Mouse (Mus musculus): ENCODE measurements around the gene Phf6. TPM values are rescaled to one million over a fixed set of nuclear protein-coding genes. Genes with fewer than 3 reads are reported as not detected.
"Not testable (repeated sequence)": the region's sequence is repeated elsewhere in the genome, so short reads cannot be mapped to it uniquely, and the experiment has no call there.

The Phf6 gene
- polyA plus RNA-seq, 1 experiment from 2014 or later: 16.3 TPM

- Histone ChIP-seq H3K36me3 (ENCODE audit: control insufficient read depth, insufficient read depth) (no peaks in the 10 kb centered on the region), H3K4me1 (ENCODE audit: control insufficient read depth, insufficient read depth, low read length) (no peaks in the 10 kb centered on the region), H3K27ac (ENCODE audit: low read length) (no peak overlapping the region), H3K4me2 (ENCODE audit: low read depth, low read length) (no peak overlapping the region), H3K9me3 (replicated peaks; ENCODE audit: control insufficient read depth, low read length) (no peaks in the 10 kb centered on the region), H3K9ac (ENCODE audit: low read length) (no peak overlapping the region), H3K27me3 (ENCODE audit: control insufficient read depth, insufficient read depth, low read length) (no peaks in the 10 kb centered on the region), H3K4me3 (ENCODE audit: low read length) (no peak overlapping the region)
- ATAC-seq (replicated peaks; ENCODE audit: extremely low read depth, insufficient read depth, low FRiP score): no peak
- 58% methylated on average over 2 of the region's 2 CpGs for WGBS
Observed at GRCm38 (mm10) chrX:52965149-52965548, 53.1 kb downstream of the Phf6 start.

DNA sequence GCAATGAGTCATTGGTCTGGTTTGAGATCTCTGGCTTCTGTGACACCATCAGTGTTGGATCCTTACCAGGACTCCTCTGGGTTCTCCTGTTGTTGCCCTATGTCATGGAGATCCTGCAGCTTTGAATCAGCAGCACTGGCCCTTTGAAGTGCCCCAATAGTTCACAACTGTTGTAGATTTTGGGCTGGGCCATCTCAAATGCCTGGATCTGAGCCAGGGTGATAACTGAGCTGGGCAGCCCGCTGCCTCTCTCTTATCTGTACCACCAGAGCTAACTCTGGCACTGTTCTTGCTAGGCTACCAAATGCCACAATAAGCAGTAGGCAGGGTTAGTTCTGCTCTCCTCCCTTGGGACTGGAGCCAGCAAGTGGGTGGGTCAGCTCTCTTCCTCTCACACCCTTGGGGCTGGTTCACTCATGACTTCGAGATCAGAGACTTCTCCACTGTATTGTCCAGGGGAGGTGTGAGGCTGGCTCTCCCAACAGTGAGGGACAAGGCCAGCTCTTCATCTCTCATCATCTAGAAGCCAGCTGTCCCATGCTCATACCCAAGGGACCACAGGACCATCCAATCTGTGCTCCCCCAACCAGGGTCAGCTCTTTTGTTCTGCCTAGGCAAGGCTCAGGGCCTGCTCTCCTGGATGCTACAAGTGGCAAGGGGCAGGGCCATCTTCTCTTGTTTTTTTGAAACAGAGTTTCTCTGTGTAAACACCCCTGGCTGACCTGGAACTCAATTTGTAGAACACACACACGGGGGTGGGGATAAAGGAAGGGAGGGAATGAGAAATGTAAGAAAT lies 59.3 kb downstream of the Phf6 start:
- Histone ChIP-seq H3K4me2 (ENCODE audit: low read depth, low read length) (no peak overlapping the region), H3K4me3 (ENCODE audit: low read length) (no peak overlapping the region), H3K9ac (ENCODE audit: low read length) (no peak overlapping the region), H3K4me1 (ENCODE audit: control insufficient read depth, insufficient read depth, low read length) (peaks cover 8% of the 10 kb centered on the region), H3K27ac (ENCODE audit: low read length) (peak overlapping the region; percentile 86), H3K9me3 (replicated peaks; ENCODE audit: control insufficient read depth, low read length) (no peaks in the 10 kb centered on the region), H3K36me3 (ENCODE audit: control insufficient read depth, insufficient read depth) (no peaks in the 10 kb centered on the region), H3K27me3 (ENCODE audit: control insufficient read depth, insufficient read depth, low read length) (no peaks in the 10 kb centered on the region)
- WGBS: 43% methylated on average over 3 of the region's 3 CpGs
- peak; percentile 92 for ATAC-seq (replicated peaks; ENCODE audit: extremely low read depth, insufficient read depth, low FRiP score)

DNA sequence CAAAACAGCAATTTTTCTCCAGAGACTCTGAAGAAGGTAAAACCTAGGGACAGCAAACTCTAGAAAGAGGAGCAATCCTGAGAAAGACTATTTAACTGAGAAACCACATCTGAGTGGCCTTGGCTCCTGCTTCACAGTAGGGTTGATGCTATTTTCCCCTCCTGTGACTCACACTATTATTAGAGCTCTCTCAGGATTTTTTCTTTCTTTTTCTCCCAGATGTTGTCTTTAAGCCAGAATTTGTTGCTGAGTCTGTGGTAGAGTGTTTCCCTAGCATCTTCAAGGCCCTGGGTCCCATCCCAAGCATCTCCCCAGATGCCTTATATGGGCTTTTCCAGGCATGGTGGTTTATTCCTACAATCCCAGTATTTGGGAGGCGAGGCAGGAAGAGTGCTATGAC lies 60.1 kb downstream of the Phf6 start:
- Histone ChIP-seq H3K27ac (ENCODE audit: low read length) (peak overlapping the region; percentile 48), H3K9me3 (replicated peaks; ENCODE audit: control insufficient read depth, low read length) (no peaks in the 10 kb centered on the region)

DNA sequence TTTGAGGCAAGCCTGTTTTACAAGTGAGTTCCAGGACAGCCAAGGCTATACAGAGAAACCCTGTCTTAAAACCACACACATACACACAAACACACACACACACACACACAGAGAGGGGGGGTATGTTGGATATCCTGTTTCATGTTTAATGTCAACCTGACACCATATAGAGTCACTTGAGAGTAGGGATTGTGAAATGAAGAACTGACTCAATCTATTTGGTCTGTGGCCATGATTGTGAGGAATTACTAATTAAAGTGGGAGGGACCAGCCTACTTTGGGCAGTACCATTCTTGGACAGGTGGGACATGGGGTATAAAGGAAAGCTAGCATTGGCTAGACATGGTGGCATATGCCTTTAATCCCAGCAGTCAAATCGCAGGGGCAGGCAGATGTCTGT lies 60.6 kb downstream of the Phf6 start:
- ATAC-seq (replicated peaks; ENCODE audit: extremely low read depth, insufficient read depth, low FRiP score): no peak
- no peak overlapping the region for H3K9ac ChIP-seq (ENCODE audit: low read length)
- 87% methylated on average over 1 of the region's 1 CpGs for WGBS

More for the DNA sequence above, 60.1 kb downstream of the Phf6 start:
- Histone ChIP-seq H3K27me3 (ENCODE audit: control insufficient read depth, insufficient read depth, low read length) (no peaks in the 10 kb centered on the region), H3K4me1 (ENCODE audit: control insufficient read depth, insufficient read depth, low read length) (peaks cover 8% of the 10 kb centered on the region), H3K9ac (ENCODE audit: low read length) (no peak overlapping the region), H3K4me2 (ENCODE audit: low read depth, low read length) (no peak overlapping the region), H3K36me3 (ENCODE audit: control insufficient read depth, insufficient read depth) (no peaks in the 10 kb centered on the region), H3K4me3 (ENCODE audit: low read length) (no peak overlapping the region)
- no peak for ATAC-seq (replicated peaks; ENCODE audit: extremely low read depth, insufficient read depth, low FRiP score)
- 89% methylated on average over 1 of the region's 1 CpGs for WGBS

GRCm38 (mm10) chrX:52978576-52978975 lies 66.5 kb downstream of the Phf6 start:
- Histone ChIP-seq H3K36me3 (ENCODE audit: control insufficient read depth, insufficient read depth) (no peaks in the 10 kb centered on the region), H3K4me2 (ENCODE audit: low read depth, low read length) (no peak overlapping the region), H3K27ac (ENCODE audit: low read length) (no peak overlapping the region), H3K27me3 (ENCODE audit: control insufficient read depth, insufficient read depth, low read length) (no peaks in the 10 kb centered on the region), H3K4me3 (ENCODE audit: low read length) (no peak overlapping the region), H3K9me3 (replicated peaks; ENCODE audit: control insufficient read depth, low read length) (no peaks in the 10 kb centered on the region), H3K4me1 (ENCODE audit: control insufficient read depth, insufficient read depth, low read length) (no peaks in the 10 kb centered on the region), H3K9ac (ENCODE audit: low read length) (no peak overlapping the region)
- no peak for ATAC-seq (replicated peaks; ENCODE audit: extremely low read depth, insufficient read depth, low FRiP score)
- 26% methylated on average over 1 of the region's 1 CpGs for WGBS

More for the DNA sequence above, 60.6 kb downstream of the Phf6 start:
- Histone ChIP-seq H3K27me3 (ENCODE audit: control insufficient read depth, insufficient read depth, low read length) (no peaks in the 10 kb centered on the region), H3K27ac (ENCODE audit: low read length) (peak overlapping the region; percentile 48; the same call in 1 of the 2 replicates), H3K4me1 (ENCODE audit: control insufficient read depth, insufficient read depth, low read length) (peaks cover 8% of the 10 kb centered on the region), H3K9me3 (replicated peaks; ENCODE audit: control insufficient read depth, low read length) (no peaks in the 10 kb centered on the region), H3K4me2 (ENCODE audit: low read depth, low read length) (no peak overlapping the region), H3K36me3 (ENCODE audit: control insufficient read depth, insufficient read depth) (no peaks in the 10 kb centered on the region), H3K4me3 (ENCODE audit: low read length) (no peak overlapping the region)

GRCm38 (mm10) chrX:52981378-52981777 lies 69.3 kb downstream of the Phf6 start:
- Histone ChIP-seq H3K27me3 (ENCODE audit: control insufficient read depth, insufficient read depth, low read length) (no peaks in the 10 kb centered on the region), H3K9ac (ENCODE audit: low read length) (no peak overlapping the region), H3K4me1 (ENCODE audit: control insufficient read depth, insufficient read depth, low read length) (no peaks in the 10 kb centered on the region), H3K4me2 (ENCODE audit: low read depth, low read length) (no peak overlapping the region), H3K4me3 (ENCODE audit: low read length) (no peak overlapping the region), H3K27ac (ENCODE audit: low read length) (no peak overlapping the region), H3K36me3 (ENCODE audit: control insufficient read depth, insufficient read depth) (no peaks in the 10 kb centered on the region), H3K9me3 (replicated peaks; ENCODE audit: control insufficient read depth, low read length) (no peaks in the 10 kb centered on the region)
- WGBS: 62% methylated on average over 3 of the region's 3 CpGs
- no peak for ATAC-seq (replicated peaks; ENCODE audit: extremely low read depth, insufficient read depth, low FRiP score)

GRCm38 (mm10) chrX:52987905-52988783 lies 76.1 kb downstream of the Phf6 start, which contains the start of gene Hprt:
Gene Hprt, plus strand, starts transcription at chrX:52988137.
- peak within 1 kb of the TSS; percentile 91 for H3K9ac ChIP-seq (ENCODE audit: low read length)

DNA sequence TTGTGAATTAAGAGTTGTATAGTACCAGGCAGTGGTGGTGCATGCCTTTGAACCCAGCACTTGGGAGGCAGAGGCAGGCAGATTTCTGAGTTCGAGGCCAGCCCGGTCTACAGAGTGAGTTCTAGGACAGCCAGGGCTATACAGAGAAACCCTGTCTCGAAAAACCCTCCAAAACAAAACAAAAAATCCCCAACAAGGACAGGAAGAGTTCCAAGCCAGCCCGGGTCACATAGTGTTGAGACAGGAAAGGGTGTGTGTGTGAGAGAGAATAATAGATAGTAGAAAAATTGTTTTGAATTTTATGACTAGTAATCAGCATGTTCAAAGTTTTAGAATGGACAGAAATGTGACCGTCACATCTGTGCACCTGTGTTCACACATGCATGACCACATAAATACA lies 82.7 kb downstream of the Phf6 start:
- 74% methylated on average over 5 of the region's 5 CpGs for WGBS
- not testable (repeated sequence) for H3K27ac ChIP-seq (ENCODE audit: low read length); H3K4me2 ChIP-seq (ENCODE audit: low read depth, low read length); H3K36me3 ChIP-seq (ENCODE audit: control insufficient read depth, insufficient read depth); ATAC-seq (replicated peaks; ENCODE audit: extremely low read depth, insufficient read depth, low FRiP score); H3K9me3 ChIP-seq (replicated peaks; ENCODE audit: control insufficient read depth, low read length); H3K4me3 ChIP-seq (ENCODE audit: low read length); H3K4me1 ChIP-seq (ENCODE audit: control insufficient read depth, insufficient read depth, low read length); H3K9ac ChIP-seq (ENCODE audit: low read length); H3K27me3 ChIP-seq (ENCODE audit: control insufficient read depth, insufficient read depth, low read length)

More at GRCm38 (mm10) chrX:52987905-52988783, 76.1 kb downstream of the Phf6 start, which contains the start of gene Hprt:
- peak within 1 kb of the TSS; percentile 65 for H3K4me2 ChIP-seq (ENCODE audit: low read depth, low read length)
- no peaks in the 10 kb centered on the region for H3K27me3 ChIP-seq (ENCODE audit: control insufficient read depth, insufficient read depth, low read length)
- H3K36me3 ChIP-seq (ENCODE audit: control insufficient read depth, insufficient read depth): no peaks in the 10 kb centered on the region
- ATAC-seq (replicated peaks; ENCODE audit: extremely low read depth, insufficient read depth, low FRiP score): peak; percentile 96
- H3K4me3 ChIP-seq (ENCODE audit: low read length): peak within 1 kb of the TSS; percentile 75
- no peaks in the 10 kb centered on the region for H3K4me1 ChIP-seq (ENCODE audit: control insufficient read depth, insufficient read depth, low read length)
- H3K9me3 ChIP-seq (replicated peaks; ENCODE audit: control insufficient read depth, low read length): no peaks in the 10 kb centered on the region
- WGBS: 16% methylated on average over 69 of the region's 72 CpGs
- peak within 1 kb of the TSS; percentile 94 for H3K27ac ChIP-seq (ENCODE audit: low read length)

GRCm38 (mm10) chrX:53004887-53005286 lies 92.8 kb downstream of the Phf6 start:
- not testable (repeated sequence) for H3K4me3 ChIP-seq (ENCODE audit: low read length); ATAC-seq (replicated peaks; ENCODE audit: extremely low read depth, insufficient read depth, low FRiP score); H3K9me3 ChIP-seq (replicated peaks; ENCODE audit: control insufficient read depth, low read length); H3K9ac ChIP-seq (ENCODE audit: low read length); H3K4me2 ChIP-seq (ENCODE audit: low read depth, low read length); H3K27ac ChIP-seq (ENCODE audit: low read length); H3K4me1 ChIP-seq (ENCODE audit: control insufficient read depth, insufficient read depth, low read length); H3K27me3 ChIP-seq (ENCODE audit: control insufficient read depth, insufficient read depth, low read length)
- 64% methylated on average over 4 of the region's 4 CpGs for WGBS
- H3K36me3 ChIP-seq (ENCODE audit: control insufficient read depth, insufficient read depth): peaks cover 13% of the 10 kb centered on the region

All from heart, embryonic 16.5 days (tissue).